Mouse (Mus musculus): ENCODE results near the gene Dscaml1. TPM values are rescaled to one million over a fixed set of nuclear protein-coding genes. Genes with fewer than 3 reads are reported as not detected.
A peak's percentile ranks its signal among the peaks of the same experiment; 100 is the strongest.

Dscaml1 gene
- polyA plus RNA-seq, 1 experiment, result 1.3 TPM

DNA sequence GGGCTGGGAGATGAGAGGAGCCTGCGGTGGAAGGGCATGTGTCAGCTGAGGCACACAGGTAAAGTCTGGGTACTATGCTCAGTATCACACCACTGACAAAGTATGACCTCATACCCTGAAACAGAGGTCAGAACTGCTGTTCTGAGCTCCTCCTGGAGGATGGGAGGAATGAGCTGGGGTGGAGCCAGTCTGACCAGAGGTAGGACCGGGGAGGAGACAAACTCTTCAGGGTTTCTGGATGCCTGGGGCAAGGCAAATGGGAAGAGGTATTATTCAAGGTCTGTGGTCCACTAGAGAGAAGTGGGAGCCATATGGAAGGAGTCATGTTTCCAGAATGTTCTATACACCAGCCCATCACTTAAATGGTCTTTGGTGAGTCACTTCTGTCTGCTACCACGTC, 15.3 kb upstream of the Dscaml1 start:
- no peak for TF ChIP-seq POLR2A (IDR thresholded peaks at IDR 0.05; ENCODE audit: low read depth, low read length)
- TF ChIP-seq CTCF (IDR thresholded peaks at IDR 0.05; ENCODE audit: extremely low read depth, insufficient read depth, insufficient read length, insufficient replicate concordance), result no peak
- Histone ChIP-seq H3K27ac (ENCODE audit: insufficient read depth, low read length) (no peak overlapping the region), H3K4me3 (ENCODE audit: extremely low read depth, insufficient read depth, insufficient read length) (no peak overlapping the region), H3K27me3 (ENCODE audit: control insufficient read depth, insufficient read depth, low read length) (no peaks in the 10 kb centered on the region), H3K36me3 (ENCODE audit: control insufficient read depth, insufficient read depth, low read length) (no peaks in the 10 kb centered on the region), H3K4me1 (ENCODE audit: control insufficient read depth, insufficient read depth, insufficient read length) (peaks cover 3% of the 10 kb centered on the region; the same call in 1 of the 2 replicates)
- DNase-seq (ENCODE audit: low read depth in 1 of 2, low spot score in 2 of 2), result no peak
- WGBS, result 78% methylated on average over 3 of the region's 3 CpGs

GRCm38 (mm10) chr9:45411803-45412202, 14.6 kb upstream of the Dscaml1 start:
- H3K4me3 ChIP-seq (ENCODE audit: extremely low read depth, insufficient read depth, insufficient read length), result no peak overlapping the region
- peaks cover 3% of the 10 kb centered on the region; the same call in 1 of the 2 replicates for H3K4me1 ChIP-seq (ENCODE audit: control insufficient read depth, insufficient read depth, insufficient read length)
- TF ChIP-seq CTCF (IDR thresholded peaks at IDR 0.05; ENCODE audit: extremely low read depth, insufficient read depth, insufficient read length, insufficient replicate concordance) (no peak), POLR2A (IDR thresholded peaks at IDR 0.05; ENCODE audit: low read depth, low read length) (no peak)
- WGBS, result 12% methylated on average over 7 of the region's 7 CpGs
- no peaks in the 10 kb centered on the region for H3K36me3 ChIP-seq (ENCODE audit: control insufficient read depth, insufficient read depth, low read length)
- no peaks in the 10 kb centered on the region for H3K27me3 ChIP-seq (ENCODE audit: control insufficient read depth, insufficient read depth, low read length)
- peak in 1 of 2 experiments; percentile 42 for DNase-seq (ENCODE audit: low read depth in 1 of 2, low spot score in 2 of 2)
- no peak overlapping the region for H3K27ac ChIP-seq (ENCODE audit: insufficient read depth, low read length)

GRCm38 (mm10) chr9:45412287-45412686, 14.1 kb upstream of the Dscaml1 start:
- peak; percentile 65 to 84 for DNase-seq (ENCODE audit: low read depth in 1 of 2, low spot score in 2 of 2)
- 5% methylated on average over 10 of the region's 10 CpGs for WGBS
- H3K36me3 ChIP-seq (ENCODE audit: control insufficient read depth, insufficient read depth, low read length), result no peaks in the 10 kb centered on the region
- peak; percentile 74; the same call in 1 of the 2 replicates for TF ChIP-seq CTCF (IDR thresholded peaks at IDR 0.05; ENCODE audit: extremely low read depth, insufficient read depth, insufficient read length, insufficient replicate concordance)
- no peak for TF ChIP-seq POLR2A (IDR thresholded peaks at IDR 0.05; ENCODE audit: low read depth, low read length)
- H3K27ac ChIP-seq (ENCODE audit: insufficient read depth, low read length), result no peak overlapping the region
- H3K4me3 ChIP-seq (ENCODE audit: extremely low read depth, insufficient read depth, insufficient read length), result no peak overlapping the region
- peaks cover 3% of the 10 kb centered on the region; the same call in 1 of the 2 replicates for H3K4me1 ChIP-seq (ENCODE audit: control insufficient read depth, insufficient read depth, insufficient read length)
- no peaks in the 10 kb centered on the region for H3K27me3 ChIP-seq (ENCODE audit: control insufficient read depth, insufficient read depth, low read length)

DNA sequence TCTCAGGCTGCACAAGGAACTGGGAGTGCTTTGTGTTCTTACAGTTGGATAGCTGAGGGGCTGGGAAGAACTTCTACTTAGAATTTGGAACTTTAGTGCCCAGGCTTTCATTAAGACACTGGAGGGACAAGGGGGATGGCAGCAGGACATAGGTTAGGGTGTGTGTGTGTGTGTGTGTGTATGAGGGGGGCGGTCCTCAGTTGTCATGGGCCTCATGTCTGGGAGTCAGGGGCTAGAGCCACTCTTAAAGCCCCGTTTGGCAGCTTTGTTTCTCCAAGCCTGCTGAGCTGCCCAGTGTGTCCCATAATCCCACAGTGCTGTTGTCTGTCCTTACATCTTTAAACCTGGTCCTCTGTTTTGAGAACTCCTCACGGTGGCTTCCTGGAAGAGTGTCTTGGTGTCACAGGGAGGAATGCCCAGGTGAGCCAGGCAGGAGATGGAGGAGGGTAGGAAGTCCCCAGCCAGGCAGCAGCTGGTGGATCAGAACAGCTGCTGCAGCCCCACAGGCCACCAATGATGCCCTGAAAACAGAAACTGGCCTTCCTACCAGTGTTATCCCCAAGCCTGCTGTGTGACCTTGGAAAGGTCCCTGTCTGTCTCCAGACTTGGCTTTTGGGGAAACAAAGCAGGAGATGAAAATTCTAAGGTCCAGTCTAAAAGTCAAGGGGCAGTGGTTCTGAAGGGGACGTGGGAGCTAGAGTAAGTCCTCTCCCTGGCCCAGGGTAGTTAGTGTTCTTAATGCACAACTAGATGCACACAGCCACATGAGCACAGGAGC, 13.5 kb upstream of the Dscaml1 start:
- no peak for DNase-seq (ENCODE audit: low read depth in 1 of 2, low spot score in 2 of 2)
- 83% methylated on average over 4 of the region's 4 CpGs for WGBS
- no peak overlapping the region for H3K27ac ChIP-seq (ENCODE audit: insufficient read depth, low read length)
- no peaks in the 10 kb centered on the region for H3K27me3 ChIP-seq (ENCODE audit: control insufficient read depth, insufficient read depth, low read length)
- peaks cover 3% of the 10 kb centered on the region; the same call in 1 of the 2 replicates for H3K4me1 ChIP-seq (ENCODE audit: control insufficient read depth, insufficient read depth, insufficient read length)
- H3K36me3 ChIP-seq (ENCODE audit: control insufficient read depth, insufficient read depth, low read length), result no peaks in the 10 kb centered on the region
- H3K4me3 ChIP-seq (ENCODE audit: extremely low read depth, insufficient read depth, insufficient read length), result no peak overlapping the region
- no peak for TF ChIP-seq POLR2A (IDR thresholded peaks at IDR 0.05; ENCODE audit: low read depth, low read length)
- no peak for TF ChIP-seq CTCF (IDR thresholded peaks at IDR 0.05; ENCODE audit: extremely low read depth, insufficient read depth, insufficient read length, insufficient replicate concordance)

GRCm38 (mm10) chr9:45413478-45414140, 12.8 kb upstream of the Dscaml1 start:
- H3K4me3 ChIP-seq (ENCODE audit: extremely low read depth, insufficient read depth, insufficient read length), result no peak overlapping the region
- WGBS, result 64% methylated on average over 5 of the region's 5 CpGs
- H3K27ac ChIP-seq (ENCODE audit: insufficient read depth, low read length), result no peak overlapping the region
- no peak for DNase-seq (ENCODE audit: low read depth in 1 of 2, low spot score in 2 of 2)
- no peak for TF ChIP-seq CTCF (IDR thresholded peaks at IDR 0.05; ENCODE audit: extremely low read depth, insufficient read depth, insufficient read length, insufficient replicate concordance)
- TF ChIP-seq POLR2A (IDR thresholded peaks at IDR 0.05; ENCODE audit: low read depth, low read length), result no peak
- no peaks in the 10 kb centered on the region for H3K27me3 ChIP-seq (ENCODE audit: control insufficient read depth, insufficient read depth, low read length)
- no peaks in the 10 kb centered on the region for H3K36me3 ChIP-seq (ENCODE audit: control insufficient read depth, insufficient read depth, low read length)
- H3K4me1 ChIP-seq (ENCODE audit: control insufficient read depth, insufficient read depth, insufficient read length), result peaks cover 3% of the 10 kb centered on the region; the same call in 1 of the 2 replicates

- no peak for TF ChIP-seq CTCF (IDR thresholded peaks at IDR 0.05; ENCODE audit: extremely low read depth, insufficient read depth, insufficient read length, insufficient replicate concordance)
- no peak for TF ChIP-seq POLR2A (IDR thresholded peaks at IDR 0.05; ENCODE audit: low read depth, low read length)
- DNase-seq (ENCODE audit: low read depth in 1 of 2, low spot score in 2 of 2), result no peak
- 61% methylated on average over 4 of the region's 4 CpGs for WGBS
- Histone ChIP-seq H3K36me3 (ENCODE audit: control insufficient read depth, insufficient read depth, low read length) (no peaks in the 10 kb centered on the region), H3K27ac (ENCODE audit: insufficient read depth, low read length) (no peak overlapping the region), H3K4me3 (ENCODE audit: extremely low read depth, insufficient read depth, insufficient read length) (no peak overlapping the region), H3K27me3 (ENCODE audit: control insufficient read depth, insufficient read depth, low read length) (no peaks in the 10 kb centered on the region), H3K4me1 (ENCODE audit: control insufficient read depth, insufficient read depth, insufficient read length) (peaks cover 3% of the 10 kb centered on the region; the same call in 1 of the 2 replicates)
Observed at GRCm38 (mm10) chr9:45415912-45416311, 10.5 kb upstream of the Dscaml1 start.
